Mouse (Mus musculus) frontal cortex, postnatal 10 days (tissue): ENCODE results near the gene Gm29776.

ENCODE experiments used
- DNase-seq, 2 experiments: peaks; one replicate each; pipeline ENCODE4 v3.0.0; 2022; ENCODE audit warnings: low spot score in 2 of 2, mixed read lengths in 1 of 2

Gm29776 gene

GRCm38 (mm10) chr14:54709054-54709453 is 10.4 kb upstream of the Gm29776 start:
- no peak for DNase-seq

GRCm38 (mm10) chr14:54706589-54707320 is 8.1 kb upstream of the Gm29776 start:
- no peak for DNase-seq

GRCm38 (mm10) chr14:54705844-54706243 is 7.2 kb upstream of the Gm29776 start:
- DNase-seq, result no peak

GRCm38 (mm10) chr14:54703207-54703606 is 4.6 kb upstream of the Gm29776 start:
- no peak for DNase-seq

- peak in 1 of 2 experiments; percentile 51 for DNase-seq
Observed at GRCm38 (mm10) chr14:54701298-54701697, 2.7 kb upstream of the Gm29776 start.

- no peak for DNase-seq
Observed at GRCm38 (mm10) chr14:54699586-54699985, 953 bp upstream of the Gm29776 start.

GRCm38 (mm10) chr14:54696752-54697151 is 1.9 kb downstream of the Gm29776 start:
- no peak for DNase-seq

- DNase-seq, result no peak
Observed at GRCm38 (mm10) chr14:54695042-54695441, 3.6 kb downstream of the Gm29776 start.

GRCm38 (mm10) chr14:54687251-54687650 is 11.4 kb downstream of the Gm29776 start:
- no peak for DNase-seq

GRCm38 (mm10) chr14:54686522-54687143 is 12.0 kb downstream of the Gm29776 start, which contains the start of gene Acin1:
Gene Acin1 (minus strand): TSS chr14:54686931.
- peak; percentile 100 for DNase-seq

GRCm38 (mm10) chr14:54686063-54686521 is 12.5 kb downstream of the Gm29776 start, which contains the start of gene 1700123O20Rik:
Gene 1700123O20Rik (plus strand): TSS chr14:54686216.
- peak in 1 of 2 experiments; percentile 71 for DNase-seq

GRCm38 (mm10) chr14:54685471-54685870 is 13.2 kb downstream of the Gm29776 start:
- DNase-seq, result no peak

- no peak for DNase-seq
Observed at GRCm38 (mm10) chr14:54682396-54682795, 16.2 kb downstream of the Gm29776 start.

GRCm38 (mm10) chr14:54678657-54679304 is 19.9 kb downstream of the Gm29776 start:
- DNase-seq, result no peak

- DNase-seq, result no peak
Observed at GRCm38 (mm10) chr14:54676290-54676689, 22.3 kb downstream of the Gm29776 start.

- DNase-seq, result no peak
Observed at GRCm38 (mm10) chr14:54674317-54674716, 24.3 kb downstream of the Gm29776 start.

- no peak for DNase-seq
Observed at GRCm38 (mm10) chr14:54669381-54669780, 29.3 kb downstream of the Gm29776 start.

- no peak for DNase-seq
Observed at GRCm38 (mm10) chr14:54664477-54665222, 34.0 kb downstream of the Gm29776 start.

- no peak for DNase-seq
Observed at GRCm38 (mm10) chr14:54660009-54660408, 38.6 kb downstream of the Gm29776 start.

GRCm38 (mm10) chr14:54653496-54653895 is 45.1 kb downstream of the Gm29776 start:
- peak; percentile 81 to 83 for DNase-seq

- no peak for DNase-seq
Observed at GRCm38 (mm10) chr14:54652787-54653186, 45.8 kb downstream of the Gm29776 start.

- no peak for DNase-seq
Observed at GRCm38 (mm10) chr14:54651556-54651955, 47.1 kb downstream of the Gm29776 start.
